Mouse (Mus musculus) MN1 (cell line): Measurements from ENCODE around the gene Tsc22d3.
A peak's percentile ranks its signal among the peaks of the same experiment; 100 is the strongest.
"Not testable (repeated sequence)": the region's sequence is repeated elsewhere in the genome, so short reads cannot be mapped to it uniquely, and the experiment has no call there.

Source experiments
- DNase-seq: peaks from one replicate; pipeline ENCODE4 v3.0.0-alpha.2; 2016; ENCODE audit warnings: low spot score

Tsc22d3 gene

GRCm38 (mm10) chrX:140565759-140566158, 34.7 kb downstream of the Tsc22d3 start:
- DNase-seq, result no peak

GRCm38 (mm10) chrX:140565212-140565611, 35.2 kb downstream of the Tsc22d3 start:
- no peak for DNase-seq

- no peak for DNase-seq
Observed at GRCm38 (mm10) chrX:140564777-140565176, 35.7 kb downstream of the Tsc22d3 start.

GRCm38 (mm10) chrX:140558176-140558844, 42.1 kb downstream of the Tsc22d3 start:
- peak; percentile 90 for DNase-seq

- no peak for DNase-seq
Observed at GRCm38 (mm10) chrX:140555965-140556364, 44.5 kb downstream of the Tsc22d3 start.

- no peak for DNase-seq
Observed at GRCm38 (mm10) chrX:140555423-140555822, 45.0 kb downstream of the Tsc22d3 start.

GRCm38 (mm10) chrX:140547660-140548419, 52.6 kb downstream of the Tsc22d3 start:
- no peak for DNase-seq

GRCm38 (mm10) chrX:140544737-140545136, 55.7 kb downstream of the Tsc22d3 start:
- DNase-seq, result peak; percentile 76

- peak; percentile 61 for DNase-seq
Observed at GRCm38 (mm10) chrX:140542938-140543673, 57.4 kb downstream of the Tsc22d3 start.

GRCm38 (mm10) chrX:140542474-140542845, 58.0 kb downstream of the Tsc22d3 start:
- DNase-seq, result peak; percentile 70

- peak; percentile 29 for DNase-seq
Observed at GRCm38 (mm10) chrX:140541711-140542473, 58.6 kb downstream of the Tsc22d3 start.

GRCm38 (mm10) chrX:140540500-140541114, 59.9 kb downstream of the Tsc22d3 start:
- no peak for DNase-seq

- DNase-seq, result not testable (repeated sequence)
Observed at GRCm38 (mm10) chrX:140539831-140540230, 60.6 kb downstream of the Tsc22d3 start.

- DNase-seq, result no peak
Observed at GRCm38 (mm10) chrX:140539111-140539680, 61.3 kb downstream of the Tsc22d3 start.

GRCm38 (mm10) chrX:140538649-140539048, 61.8 kb downstream of the Tsc22d3 start:
- no peak for DNase-seq

- DNase-seq, result no peak
Observed at GRCm38 (mm10) chrX:140537662-140538061, 62.8 kb downstream of the Tsc22d3 start.

GRCm38 (mm10) chrX:140535487-140535886, 65.0 kb downstream of the Tsc22d3 start:
- no peak for DNase-seq

- no peak for DNase-seq
Observed at GRCm38 (mm10) chrX:140534306-140534705, 66.2 kb downstream of the Tsc22d3 start.

GRCm38 (mm10) chrX:140532325-140532724, 68.1 kb downstream of the Tsc22d3 start:
- DNase-seq, result no peak

GRCm38 (mm10) chrX:140531356-140531755, 69.1 kb downstream of the Tsc22d3 start:
- no peak for DNase-seq

GRCm38 (mm10) chrX:140530632-140531031, 69.8 kb downstream of the Tsc22d3 start:
- DNase-seq, result no peak
